Mouse (Mus musculus): Measurements from ENCODE around the gene Nt5dc2. TPM values are rescaled to one million over a fixed set of nuclear protein-coding genes. Genes with fewer than 3 reads are reported as not detected.

The Nt5dc2 gene
- polyA plus RNA-seq, 1 experiment from 2014 or later = 421 TPM

GRCm38 (mm10) chr14:31171386-31171785, 40.5 kb downstream of the Nt5dc2 start:
- Histone ChIP-seq H3K4me3 (replicated peaks) (no peak overlapping the region), H3K27ac (replicated peaks) (no peak overlapping the region), H3K27me3 (no peaks in the 10 kb centered on the region), H3K4me1 (peaks cover 13% of the 10 kb centered on the region), H3K4me2 (replicated peaks) (no peak overlapping the region), H3K36me3 (peaks cover 69% of the 10 kb centered on the region), H3K9me3 (replicated peaks) (no peaks in the 10 kb centered on the region), H3K9ac (no peak overlapping the region)
- ATAC-seq (ENCODE audit: insufficient number of reproducible peaks, low FRiP score, low TSS enrichment, low read depth) = no peak
- WGBS = 84% methylated on average over 11 of the region's 11 CpGs

GRCm38 (mm10) chr14:31171821-31172220, 41.0 kb downstream of the Nt5dc2 start:
- Histone ChIP-seq H3K4me2 (replicated peaks) (no peak overlapping the region), H3K27me3 (no peaks in the 10 kb centered on the region), H3K4me3 (replicated peaks) (no peak overlapping the region), H3K4me1 (peaks cover 8% of the 10 kb centered on the region), H3K27ac (replicated peaks) (no peak overlapping the region), H3K36me3 (peaks cover 74% of the 10 kb centered on the region), H3K9me3 (replicated peaks) (no peaks in the 10 kb centered on the region), H3K9ac (no peak overlapping the region)
- ATAC-seq (ENCODE audit: insufficient number of reproducible peaks, low FRiP score, low TSS enrichment, low read depth) = no peak
- 94% methylated on average over 15 of the region's 15 CpGs for WGBS

GRCm38 (mm10) chr14:31172781-31173455, 42.1 kb downstream of the Nt5dc2 start:
- H3K36me3 ChIP-seq = peaks cover 85% of the 10 kb centered on the region
- no peaks in the 10 kb centered on the region for H3K27me3 ChIP-seq
- H3K4me2 ChIP-seq (replicated peaks) = no peak overlapping the region
- no peak overlapping the region for H3K27ac ChIP-seq (replicated peaks)
- 79% methylated on average over 18 of the region's 18 CpGs for WGBS
- no peak overlapping the region for H3K4me3 ChIP-seq (replicated peaks)
- no peak overlapping the region for H3K9ac ChIP-seq
- H3K4me1 ChIP-seq = peaks cover 6% of the 10 kb centered on the region
- no peak for ATAC-seq (ENCODE audit: insufficient number of reproducible peaks, low FRiP score, low TSS enrichment, low read depth)
- no peaks in the 10 kb centered on the region for H3K9me3 ChIP-seq (replicated peaks)

GRCm38 (mm10) chr14:31173537-31173936, 42.7 kb downstream of the Nt5dc2 start:
- ATAC-seq (ENCODE audit: insufficient number of reproducible peaks, low FRiP score, low TSS enrichment, low read depth) = no peak
- Histone ChIP-seq H3K4me2 (replicated peaks) (no peak overlapping the region), H3K27ac (replicated peaks) (no peak overlapping the region), H3K36me3 (peaks cover 88% of the 10 kb centered on the region), H3K27me3 (no peaks in the 10 kb centered on the region), H3K9ac (no peak overlapping the region), H3K4me1 (peaks cover 6% of the 10 kb centered on the region; the same call in 1 of the 2 replicates), H3K4me3 (replicated peaks) (no peak overlapping the region), H3K9me3 (replicated peaks) (no peaks in the 10 kb centered on the region)
- 85% methylated on average over 7 of the region's 7 CpGs for WGBS

GRCm38 (mm10) chr14:31177287-31177686, 46.4 kb downstream of the Nt5dc2 start:
- no peak overlapping the region for H3K4me2 ChIP-seq (replicated peaks)
- H3K9ac ChIP-seq = no peak overlapping the region
- WGBS = 90% methylated on average over 16 of the region's 16 CpGs
- 0 out of 2 replicates have a peak, but pooled peaks cover 6% of the 10 kb centered on the region for H3K4me1 ChIP-seq
- ATAC-seq (ENCODE audit: insufficient number of reproducible peaks, low FRiP score, low TSS enrichment, low read depth) = no peak
- no peak overlapping the region for H3K27ac ChIP-seq (replicated peaks)
- H3K9me3 ChIP-seq (replicated peaks) = no peaks in the 10 kb centered on the region
- H3K4me3 ChIP-seq (replicated peaks) = no peak overlapping the region
- H3K36me3 ChIP-seq = peaks cover 97% of the 10 kb centered on the region
- no peaks in the 10 kb centered on the region for H3K27me3 ChIP-seq

GRCm38 (mm10) chr14:31177715-31178114, 46.9 kb downstream of the Nt5dc2 start:
- no peak overlapping the region for H3K4me2 ChIP-seq (replicated peaks)
- no peak overlapping the region for H3K9ac ChIP-seq
- H3K4me1 ChIP-seq = 0 out of 2 replicates have a peak, but pooled peaks cover 6% of the 10 kb centered on the region
- no peaks in the 10 kb centered on the region for H3K9me3 ChIP-seq (replicated peaks)
- H3K27ac ChIP-seq (replicated peaks) = no peak overlapping the region
- WGBS = 87% methylated on average over 5 of the region's 5 CpGs
- no peak for ATAC-seq (ENCODE audit: insufficient number of reproducible peaks, low FRiP score, low TSS enrichment, low read depth)
- peaks cover 97% of the 10 kb centered on the region for H3K36me3 ChIP-seq
- no peaks in the 10 kb centered on the region for H3K27me3 ChIP-seq
- no peak overlapping the region for H3K4me3 ChIP-seq (replicated peaks)

- H3K9ac ChIP-seq = no peak overlapping the region
- WGBS = 94% methylated on average over 12 of the region's 12 CpGs
- H3K36me3 ChIP-seq = peaks cover 97% of the 10 kb centered on the region
- H3K4me2 ChIP-seq (replicated peaks) = no peak overlapping the region
- no peak overlapping the region for H3K27ac ChIP-seq (replicated peaks)
- H3K4me3 ChIP-seq (replicated peaks) = no peak overlapping the region
- no peaks in the 10 kb centered on the region for H3K9me3 ChIP-seq (replicated peaks)
- no peak for ATAC-seq (ENCODE audit: insufficient number of reproducible peaks, low FRiP score, low TSS enrichment, low read depth)
- H3K27me3 ChIP-seq = no peaks in the 10 kb centered on the region
- H3K4me1 ChIP-seq = no peaks in the 10 kb centered on the region
Observed at GRCm38 (mm10) chr14:31179677-31180365, 49.0 kb downstream of the Nt5dc2 start.

GRCm38 (mm10) chr14:31181512-31181911, 50.7 kb downstream of the Nt5dc2 start:
- Histone ChIP-seq H3K4me3 (replicated peaks) (no peak overlapping the region), H3K9me3 (replicated peaks) (no peaks in the 10 kb centered on the region), H3K9ac (no peak overlapping the region), H3K4me2 (replicated peaks) (no peak overlapping the region), H3K36me3 (peaks cover 96% of the 10 kb centered on the region), H3K4me1 (no peaks in the 10 kb centered on the region), H3K27me3 (no peaks in the 10 kb centered on the region), H3K27ac (replicated peaks) (no peak overlapping the region)
- ATAC-seq (ENCODE audit: insufficient number of reproducible peaks, low FRiP score, low TSS enrichment, low read depth) = no peak
- WGBS = 83% methylated on average over 4 of the region's 4 CpGs

GRCm38 (mm10) chr14:31182786-31183290, 52.0 kb downstream of the Nt5dc2 start:
- Histone ChIP-seq H3K4me3 (replicated peaks) (no peak overlapping the region), H3K27me3 (no peaks in the 10 kb centered on the region), H3K9me3 (replicated peaks) (no peaks in the 10 kb centered on the region), H3K4me2 (replicated peaks) (no peak overlapping the region), H3K9ac (no peak overlapping the region), H3K4me1 (no peaks in the 10 kb centered on the region), H3K27ac (replicated peaks) (no peak overlapping the region), H3K36me3 (peaks cover 96% of the 10 kb centered on the region)
- 74% methylated on average over 2 of the region's 2 CpGs for WGBS
- ATAC-seq (ENCODE audit: insufficient number of reproducible peaks, low FRiP score, low TSS enrichment, low read depth) = no peak

GRCm38 (mm10) chr14:31183541-31183940, 52.7 kb downstream of the Nt5dc2 start:
- 84% methylated on average over 5 of the region's 5 CpGs for WGBS
- Histone ChIP-seq H3K4me3 (replicated peaks) (no peak overlapping the region), H3K36me3 (peaks cover 98% of the 10 kb centered on the region), H3K27ac (replicated peaks) (no peak overlapping the region), H3K9me3 (replicated peaks) (no peaks in the 10 kb centered on the region), H3K4me2 (replicated peaks) (no peak overlapping the region), H3K9ac (no peak overlapping the region), H3K4me1 (no peaks in the 10 kb centered on the region), H3K27me3 (no peaks in the 10 kb centered on the region)
- ATAC-seq (ENCODE audit: insufficient number of reproducible peaks, low FRiP score, low TSS enrichment, low read depth) = no peak

GRCm38 (mm10) chr14:31184195-31184594, 53.3 kb downstream of the Nt5dc2 start:
- no peaks in the 10 kb centered on the region for H3K9me3 ChIP-seq (replicated peaks)
- H3K4me3 ChIP-seq (replicated peaks) = no peak overlapping the region
- no peaks in the 10 kb centered on the region for H3K27me3 ChIP-seq
- H3K4me2 ChIP-seq (replicated peaks) = no peak overlapping the region
- ATAC-seq (ENCODE audit: insufficient number of reproducible peaks, low FRiP score, low TSS enrichment, low read depth) = no peak
- H3K9ac ChIP-seq = no peak overlapping the region
- WGBS = 88% methylated on average over 12 of the region's 12 CpGs
- no peaks in the 10 kb centered on the region for H3K4me1 ChIP-seq
- peaks cover 98% of the 10 kb centered on the region for H3K36me3 ChIP-seq
- H3K27ac ChIP-seq (replicated peaks) = no peak overlapping the region

All from embryonic facial prominence, embryonic 15.5 days (tissue).